Mouse (Mus musculus): ENCODE results near the gene B3gnt8. TPM values are rescaled to one million over a fixed set of nuclear protein-coding genes. Genes with fewer than 3 reads are reported as not detected.

B3gnt8 gene
- polyA plus RNA-seq, 1 experiment from 2014 or later, result 5.1 TPM

GRCm38 (mm10) chr7:25683474-25684180, 57.2 kb downstream of the B3gnt8 start:
- WGBS, result 71% methylated on average over 7 of the region's 7 CpGs
- no peaks in the 10 kb centered on the region for H3K9me3 ChIP-seq

GRCm38 (mm10) chr7:25684659-25685058, 58.2 kb downstream of the B3gnt8 start:
- peaks cover 5% of the 10 kb centered on the region; the same call in 1 of the 2 replicates for H3K36me3 ChIP-seq
- H3K27me3 ChIP-seq, result peaks cover 43% of the 10 kb centered on the region
- no peak overlapping the region for H3K9ac ChIP-seq
- no peak overlapping the region for H3K4me3 ChIP-seq
- no peak overlapping the region for H3K27ac ChIP-seq
- H3K4me2 ChIP-seq (replicated peaks), result no peak overlapping the region
- H3K4me1 ChIP-seq, result peaks cover 48% of the 10 kb centered on the region
- WGBS, result 83% methylated on average over 6 of the region's 6 CpGs
- no peak for ATAC-seq (ENCODE audit: low FRiP score, low read depth)
- H3K9me3 ChIP-seq, result no peaks in the 10 kb centered on the region

More at GRCm38 (mm10) chr7:25683474-25684180, 57.2 kb downstream of the B3gnt8 start:
- Histone ChIP-seq H3K4me2 (replicated peaks) (no peak overlapping the region), H3K4me1 (peaks cover 38% of the 10 kb centered on the region), H3K36me3 (peaks cover 5% of the 10 kb centered on the region; the same call in 1 of the 2 replicates), H3K27ac (no peak overlapping the region), H3K27me3 (peaks cover 40% of the 10 kb centered on the region), H3K4me3 (no peak overlapping the region), H3K9ac (no peak overlapping the region)
- no peak for ATAC-seq (ENCODE audit: low FRiP score, low read depth)

Other genes with a start within 250 kb of the B3gnt8 start
- 11.5 and 11.8 TPM in 2 replicates for gene Lipe, start 227.9 kb upstream of the B3gnt8 start, polyA plus RNA-seq (2015; fragmentation: Nextera tagmentation; extraction: Ambion mirVana)
- gene Cxcl17, start 213.8 kb upstream of the B3gnt8 start, polyA plus RNA-seq (2015; fragmentation: Nextera tagmentation; extraction: Ambion mirVana), result 0.61 and 0.73 TPM in 2 replicates
- 0.54 and 0.74 TPM in 2 replicates for gene Ceacam1, start 149.1 kb upstream of the B3gnt8 start, polyA plus RNA-seq (2015; fragmentation: Nextera tagmentation; extraction: Ambion mirVana)
- 0.06 TPM in 1 of 2 replicates, not detected in the other for gene Ceacam2, start 86.8 kb upstream of the B3gnt8 start, polyA plus RNA-seq (2015; fragmentation: Nextera tagmentation; extraction: Ambion mirVana)
- not detected in 2 replicates for gene Erich4, start 10.8 kb upstream of the B3gnt8 start, polyA plus RNA-seq (2015; fragmentation: Nextera tagmentation; extraction: Ambion mirVana)
- gene Dmac2, start 7.2 kb upstream of the B3gnt8 start, polyA plus RNA-seq (2015; fragmentation: Nextera tagmentation; extraction: Ambion mirVana), result 37.3 and 39.6 TPM in 2 replicates
- 61.6 and 65.0 TPM in 2 replicates for gene Bckdha, start 32.3 kb downstream of the B3gnt8 start, polyA plus RNA-seq (2015; fragmentation: Nextera tagmentation; extraction: Ambion mirVana)
- gene Exosc5, start 32.5 kb downstream of the B3gnt8 start, polyA plus RNA-seq (2015; fragmentation: Nextera tagmentation; extraction: Ambion mirVana), result 73.1 and 73.4 TPM in 2 replicates
- 3.7 and 4.9 TPM in 2 replicates for gene Tmem91, start 48.5 kb downstream of the B3gnt8 start, polyA plus RNA-seq (2015; fragmentation: Nextera tagmentation; extraction: Ambion mirVana)
- 25.8 and 29.0 TPM in 2 replicates for gene B9d2, start 54.1 kb downstream of the B3gnt8 start, polyA plus RNA-seq (2015; fragmentation: Nextera tagmentation; extraction: Ambion mirVana)
- gene Tgfb1, start 60.3 kb downstream of the B3gnt8 start, polyA plus RNA-seq (2015; fragmentation: Nextera tagmentation; extraction: Ambion mirVana), result 1.7 and 2.4 TPM in 2 replicates
- 22.0 and 24.6 TPM in 2 replicates for gene Ccdc97, start 92.4 kb downstream of the B3gnt8 start, polyA plus RNA-seq (2015; fragmentation: Nextera tagmentation; extraction: Ambion mirVana)
- 62.6 and 63.5 TPM in 2 replicates for gene Hnrnpul1, start 128.1 kb downstream of the B3gnt8 start, polyA plus RNA-seq (2015; fragmentation: Nextera tagmentation; extraction: Ambion mirVana)
- 84.1 and 103 TPM in 2 replicates for gene Axl, start 162.1 kb downstream of the B3gnt8 start, polyA plus RNA-seq (2015; fragmentation: Nextera tagmentation; extraction: Ambion mirVana)
- 1.8 and 2.2 TPM in 2 replicates for gene Cyp2s1, start 190.3 kb downstream of the B3gnt8 start, polyA plus RNA-seq (2015; fragmentation: Nextera tagmentation; extraction: Ambion mirVana)

Measured in limb, embryonic 13.5 days (tissue).